Mouse (Mus musculus): ENCODE results near the gene Gdf9. TPM values are rescaled to one million over a fixed set of nuclear protein-coding genes. Genes with fewer than 3 reads are reported as not detected.

Gene Gdf9
- polyA plus RNA-seq, 1 experiment from 2014 or later = 1.5 TPM

DNA sequence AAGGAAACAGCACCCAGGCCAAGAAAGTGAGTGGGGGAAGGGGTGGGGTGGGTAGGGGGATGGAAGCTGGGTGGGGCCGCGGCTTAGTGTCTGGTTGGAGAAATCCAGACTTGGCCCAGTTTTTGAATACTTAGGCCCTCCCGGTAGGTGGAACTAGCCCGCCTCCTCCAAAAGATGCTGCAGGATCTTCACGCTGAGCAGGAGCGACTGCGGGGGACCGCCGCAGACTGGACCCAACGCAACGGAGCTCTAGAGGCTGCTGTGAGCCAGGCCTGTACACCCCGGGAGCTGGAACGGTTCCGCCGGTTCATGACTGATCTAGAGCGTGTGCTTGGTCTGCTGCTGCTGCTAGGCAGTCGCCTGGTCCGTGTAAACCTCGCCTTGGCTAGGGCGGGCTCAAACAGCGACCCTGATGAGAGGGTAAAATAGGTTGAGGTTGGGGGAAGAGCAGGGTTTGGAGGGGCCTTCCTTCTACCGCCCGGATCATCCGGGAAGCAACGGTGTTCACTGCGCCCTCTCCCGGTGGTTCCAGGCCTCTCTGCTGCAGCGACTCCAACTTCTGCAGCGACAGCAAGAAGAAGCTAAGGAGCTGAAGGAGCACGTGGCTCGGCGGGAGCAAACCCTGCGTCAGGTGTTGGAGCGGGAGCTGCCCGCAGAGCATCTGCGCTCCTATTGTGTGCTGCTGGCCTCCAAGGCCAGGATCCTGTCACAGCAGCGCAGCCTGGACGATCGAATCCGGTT, 35.6 kb downstream of the Gdf9 start:
- no peaks in the 10 kb centered on the region for H3K9me3 ChIP-seq
- peak overlapping the region; percentile 67 for H3K27ac ChIP-seq
- 0 out of 2 replicates have a peak, but pooled peaks cover 2% of the 10 kb centered on the region for H3K36me3 ChIP-seq
- DNase-seq (ENCODE audit: low spot score) = peak; percentile 87
- peaks cover 40% of the 10 kb centered on the region for H3K4me1 ChIP-seq
- H3K4me3 ChIP-seq = peak overlapping the region; percentile 53
- H3K27me3 ChIP-seq (ENCODE audit: insufficient read depth, poor library complexity, severe bottlenecking) = peaks cover 92% of the 10 kb centered on the region
- 5% methylated on average over 40 of the region's 40 CpGs for WGBS

DNA sequence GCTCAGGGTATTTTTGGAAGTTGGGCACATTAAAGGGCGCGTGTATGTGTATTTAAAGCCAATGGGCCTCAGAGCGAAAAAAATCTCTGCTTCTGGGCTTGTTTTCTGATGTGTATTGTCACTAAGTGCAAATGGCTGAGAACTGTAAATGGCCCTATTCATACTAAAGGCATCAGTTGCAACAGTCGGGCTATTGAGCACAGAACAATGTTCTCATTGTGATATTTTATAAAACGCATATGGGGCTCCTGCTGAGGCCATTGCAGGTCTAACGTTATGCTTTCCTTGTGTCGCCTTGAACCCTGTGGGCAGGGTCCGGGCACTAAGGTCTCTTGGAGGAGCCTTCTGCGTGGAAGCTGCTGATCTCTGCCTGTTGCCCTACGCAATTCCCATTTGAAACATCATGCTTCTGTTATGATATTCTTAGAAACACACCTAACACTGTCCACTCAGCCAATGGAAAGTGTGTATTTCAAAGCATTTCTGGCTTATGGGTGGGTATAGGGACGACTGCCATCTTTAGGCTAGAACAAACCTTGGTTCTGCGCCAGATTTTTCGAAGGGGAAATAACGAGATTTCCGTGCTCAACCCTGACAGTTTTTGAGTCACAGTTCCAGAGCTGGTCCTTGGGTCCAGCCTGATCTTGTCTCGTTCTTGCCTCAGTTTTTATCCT, 38.6 kb downstream of the Gdf9 start:
- Histone ChIP-seq H3K27ac (no peak overlapping the region), H3K27me3 (ENCODE audit: insufficient read depth, poor library complexity, severe bottlenecking) (peaks cover 88% of the 10 kb centered on the region)
- 41% methylated on average over 16 of the region's 16 CpGs for WGBS

GRCm38 (mm10) chr11:53469968-53470695, 39.3 kb downstream of the Gdf9 start, which contains the start of gene Gm9837:
Gene Gm9837 (minus strand): TSS chr11:53470479.
- DNase-seq (ENCODE audit: low spot score) = peak; percentile 92
- no peak within 1 kb of the TSS for H3K27ac ChIP-seq
- 5% methylated on average over 29 of the region's 29 CpGs for WGBS
- no peaks in the 10 kb centered on the region for H3K36me3 ChIP-seq
- H3K9me3 ChIP-seq = no peaks in the 10 kb centered on the region
- peaks cover 23% of the 10 kb centered on the region for H3K4me1 ChIP-seq
- H3K27me3 ChIP-seq (ENCODE audit: insufficient read depth, poor library complexity, severe bottlenecking) = peaks cover 88% of the 10 kb centered on the region
- peak within 1 kb of the TSS; percentile 42 for H3K4me3 ChIP-seq

More for the DNA sequence above, 38.6 kb downstream of the Gdf9 start:
- Histone ChIP-seq H3K4me3 (peak overlapping the region; percentile 42; the same call in 1 of the 2 replicates), H3K9me3 (no peaks in the 10 kb centered on the region), H3K36me3 (0 out of 2 replicates have a peak, but pooled peaks cover 2% of the 10 kb centered on the region), H3K4me1 (peaks cover 23% of the 10 kb centered on the region)
- no peak for DNase-seq (ENCODE audit: low spot score)

- H3K4me1 ChIP-seq = peaks cover 12% of the 10 kb centered on the region
- H3K9me3 ChIP-seq = no peaks in the 10 kb centered on the region
- H3K27me3 ChIP-seq (ENCODE audit: insufficient read depth, poor library complexity, severe bottlenecking) = peaks cover 85% of the 10 kb centered on the region
- H3K4me3 ChIP-seq = no peak overlapping the region
- DNase-seq (ENCODE audit: low spot score) = no peak
- 75% methylated on average over 3 of the region's 3 CpGs for WGBS
- H3K36me3 ChIP-seq = no peaks in the 10 kb centered on the region
- H3K27ac ChIP-seq = no peak overlapping the region
Measured at GRCm38 (mm10) chr11:53472709-53473108, 41.9 kb downstream of the Gdf9 start.

GRCm38 (mm10) chr11:53475620-53476019, 44.8 kb downstream of the Gdf9 start:
- peaks cover 24% of the 10 kb centered on the region for H3K4me1 ChIP-seq
- H3K27ac ChIP-seq = no peak overlapping the region
- no peaks in the 10 kb centered on the region for H3K36me3 ChIP-seq
- 38% methylated on average over 8 of the region's 8 CpGs for WGBS
- H3K27me3 ChIP-seq (ENCODE audit: insufficient read depth, poor library complexity, severe bottlenecking) = peaks cover 92% of the 10 kb centered on the region
- no peaks in the 10 kb centered on the region; the same call in 1 of the 2 replicates for H3K9me3 ChIP-seq
- no peak overlapping the region for H3K4me3 ChIP-seq
- DNase-seq (ENCODE audit: low spot score) = no peak

GRCm38 (mm10) chr11:53477833-53478232, 47.0 kb downstream of the Gdf9 start:
- Histone ChIP-seq H3K27ac (no peak overlapping the region), H3K4me3 (no peak overlapping the region), H3K36me3 (no peaks in the 10 kb centered on the region), H3K9me3 (no peaks in the 10 kb centered on the region; the same call in 1 of the 2 replicates), H3K27me3 (ENCODE audit: insufficient read depth, poor library complexity, severe bottlenecking) (peaks cover 84% of the 10 kb centered on the region), H3K4me1 (peaks cover 19% of the 10 kb centered on the region)
- DNase-seq (ENCODE audit: low spot score) = no peak
- 43% methylated on average over 7 of the region's 7 CpGs for WGBS

- Histone ChIP-seq H3K4me3 (peak overlapping the region; percentile 61), H3K9me3 (no peaks in the 10 kb centered on the region; the same call in 1 of the 2 replicates), H3K4me1 (peaks cover 22% of the 10 kb centered on the region), H3K27me3 (ENCODE audit: insufficient read depth, poor library complexity, severe bottlenecking) (peaks cover 82% of the 10 kb centered on the region), H3K36me3 (no peaks in the 10 kb centered on the region), H3K27ac (peak overlapping the region; percentile 43)
- 5% methylated on average over 79 of the region's 79 CpGs for WGBS
- no peak for DNase-seq (ENCODE audit: low spot score)
Measured at GRCm38 (mm10) chr11:53478383-53479170, 47.8 kb downstream of the Gdf9 start.

- 2% methylated on average over 62 of the region's 62 CpGs for WGBS
- peaks cover 75% of the 10 kb centered on the region for H3K27me3 ChIP-seq (ENCODE audit: insufficient read depth, poor library complexity, severe bottlenecking)
- no peaks in the 10 kb centered on the region; the same call in 1 of the 2 replicates for H3K9me3 ChIP-seq
- peak overlapping the region; percentile 61 for H3K4me3 ChIP-seq
- H3K4me1 ChIP-seq = peaks cover 23% of the 10 kb centered on the region
- no peaks in the 10 kb centered on the region for H3K36me3 ChIP-seq
- H3K27ac ChIP-seq = peak overlapping the region; percentile 43
- no peak for DNase-seq (ENCODE audit: low spot score)
Measured at GRCm38 (mm10) chr11:53479171-53479782, 48.5 kb downstream of the Gdf9 start.

DNA sequence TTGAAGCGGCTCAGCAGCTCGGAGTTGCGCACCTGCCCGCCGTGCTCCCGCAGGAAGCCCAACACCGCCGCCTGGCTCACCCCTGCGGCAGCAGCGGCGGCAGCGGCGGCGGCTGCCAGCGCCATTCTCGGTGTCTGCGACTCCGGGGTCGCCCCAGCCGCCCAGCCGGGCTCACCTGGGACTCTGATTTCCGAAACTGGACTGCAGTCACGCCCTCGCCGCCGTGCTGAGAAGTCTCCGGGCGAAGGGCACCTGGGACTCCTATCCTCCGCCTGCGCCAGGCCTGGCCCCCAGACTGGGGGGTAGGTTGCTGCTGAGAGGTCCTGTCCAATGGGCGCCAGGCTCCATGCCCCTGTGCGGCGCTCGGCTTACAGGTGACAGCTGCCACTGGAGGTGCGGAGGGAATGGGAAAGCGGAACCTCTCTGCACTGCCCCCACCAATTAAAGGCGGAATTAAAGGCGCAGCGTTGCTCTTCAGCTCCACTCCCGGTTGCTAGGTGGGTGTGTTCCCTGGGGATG, 49.0 kb downstream of the Gdf9 start, which contains the start of the genes Gm9945 and Sowaha:
TSS of gene Gm9945 (plus strand) at position 384 of the 519 bp plus-strand sequence.
TSS of gene Sowaha (minus strand) at position 492 of the 519 bp plus-strand sequence.
- Histone ChIP-seq H3K4me3 (peak within 1 kb of the TSS; percentile 61), H3K9me3 (no peaks in the 10 kb centered on the region; the same call in 1 of the 2 replicates), H3K27ac (peak within 1 kb of the TSS; percentile 43), H3K36me3 (no peaks in the 10 kb centered on the region), H3K4me1 (peaks cover 23% of the 10 kb centered on the region), H3K27me3 (ENCODE audit: insufficient read depth, poor library complexity, severe bottlenecking) (peaks cover 69% of the 10 kb centered on the region)
- WGBS = 2% methylated on average over 40 of the region's 40 CpGs
- no peak for DNase-seq (ENCODE audit: low spot score)

DNA sequence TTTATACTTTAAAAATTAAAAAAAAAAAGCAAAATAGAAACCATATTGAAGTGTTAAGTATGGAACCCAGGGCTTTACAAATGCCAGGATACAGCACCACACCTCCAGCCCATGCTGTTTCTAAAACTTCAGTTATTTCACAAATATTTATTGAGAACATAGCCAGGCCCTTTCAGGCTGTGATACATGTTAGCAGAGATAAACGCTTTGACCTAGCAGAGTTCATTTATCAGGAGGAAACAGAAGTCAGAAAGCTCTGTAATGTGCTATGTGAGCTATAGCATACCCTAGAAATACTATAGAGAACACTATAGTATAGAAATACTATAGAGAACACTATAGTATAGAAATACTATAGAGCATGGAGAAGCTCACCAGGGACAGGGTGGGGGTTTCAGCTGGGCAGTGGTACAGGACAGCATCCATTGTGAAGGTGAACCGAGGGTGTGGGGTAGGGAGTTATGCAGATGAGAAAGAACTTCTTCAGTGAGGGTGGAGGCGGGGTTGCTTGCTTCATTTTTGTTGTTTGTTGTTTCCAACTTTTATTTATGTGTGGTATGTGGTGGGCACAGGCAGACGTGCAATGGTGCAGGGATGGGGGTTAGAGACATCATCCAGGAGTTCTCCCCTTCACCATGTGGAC, 50.4 kb downstream of the Gdf9 start:
- H3K4me3 ChIP-seq = no peak overlapping the region
- H3K27ac ChIP-seq = no peak overlapping the region
- H3K4me1 ChIP-seq = peaks cover 23% of the 10 kb centered on the region
- no peaks in the 10 kb centered on the region for H3K36me3 ChIP-seq
- DNase-seq (ENCODE audit: low spot score) = no peak
- no peaks in the 10 kb centered on the region; the same call in 1 of the 2 replicates for H3K9me3 ChIP-seq
- 55% methylated on average over 4 of the region's 4 CpGs for WGBS
- H3K27me3 ChIP-seq (ENCODE audit: insufficient read depth, poor library complexity, severe bottlenecking) = peaks cover 64% of the 10 kb centered on the region
